Mouse (Mus musculus): ENCODE measurements around the gene 1110008P14Rik.

The 1110008P14Rik gene

DNA sequence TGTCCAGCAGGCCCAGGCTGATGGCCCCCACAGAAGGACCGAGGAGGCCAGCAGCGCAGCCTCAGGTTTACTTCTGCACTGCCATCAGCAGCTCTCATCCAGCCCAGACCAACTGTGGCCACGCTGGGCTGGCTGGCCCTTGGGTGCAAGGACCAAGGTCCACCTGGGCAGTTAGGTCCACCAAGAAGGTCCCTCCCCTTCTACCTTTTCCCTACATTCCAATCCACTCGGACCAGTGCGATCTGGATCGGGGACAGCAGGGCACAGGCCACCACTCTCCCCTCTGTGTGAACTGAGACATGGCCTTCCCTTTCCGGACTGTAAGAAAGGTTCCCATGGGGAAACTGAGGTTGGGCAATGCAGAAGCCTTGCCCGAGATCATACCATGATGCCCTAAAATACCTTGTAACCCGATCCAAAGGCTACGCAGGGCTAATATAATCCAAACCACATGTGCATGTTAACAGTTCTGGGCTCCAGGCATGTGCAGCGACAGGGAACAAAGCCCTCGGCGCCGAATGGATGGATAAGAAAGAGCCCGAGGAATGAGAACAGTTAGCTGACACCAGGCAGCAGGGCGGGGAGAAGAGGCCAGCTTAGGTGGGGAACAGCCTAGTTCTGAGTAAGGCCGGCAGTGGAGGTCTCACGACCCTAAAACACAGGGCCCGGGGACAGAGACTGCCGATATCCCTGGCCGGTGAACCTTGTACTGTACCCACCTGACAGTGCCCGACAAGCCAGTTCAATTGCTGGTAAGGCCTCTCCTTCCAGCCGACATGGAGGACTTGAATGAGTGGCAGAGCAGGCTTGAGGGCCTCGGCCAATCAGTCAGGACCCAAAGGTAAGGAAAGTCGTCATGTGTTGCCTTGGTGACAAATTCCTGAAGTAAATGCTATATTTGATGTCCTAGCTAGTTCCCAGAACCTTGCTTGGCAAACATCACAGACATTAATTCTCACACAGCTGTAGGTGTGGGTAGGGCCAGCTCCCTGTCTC lies 27.0 kb upstream of the 1110008P14Rik start:
- no peak for DNase-seq

DNA sequence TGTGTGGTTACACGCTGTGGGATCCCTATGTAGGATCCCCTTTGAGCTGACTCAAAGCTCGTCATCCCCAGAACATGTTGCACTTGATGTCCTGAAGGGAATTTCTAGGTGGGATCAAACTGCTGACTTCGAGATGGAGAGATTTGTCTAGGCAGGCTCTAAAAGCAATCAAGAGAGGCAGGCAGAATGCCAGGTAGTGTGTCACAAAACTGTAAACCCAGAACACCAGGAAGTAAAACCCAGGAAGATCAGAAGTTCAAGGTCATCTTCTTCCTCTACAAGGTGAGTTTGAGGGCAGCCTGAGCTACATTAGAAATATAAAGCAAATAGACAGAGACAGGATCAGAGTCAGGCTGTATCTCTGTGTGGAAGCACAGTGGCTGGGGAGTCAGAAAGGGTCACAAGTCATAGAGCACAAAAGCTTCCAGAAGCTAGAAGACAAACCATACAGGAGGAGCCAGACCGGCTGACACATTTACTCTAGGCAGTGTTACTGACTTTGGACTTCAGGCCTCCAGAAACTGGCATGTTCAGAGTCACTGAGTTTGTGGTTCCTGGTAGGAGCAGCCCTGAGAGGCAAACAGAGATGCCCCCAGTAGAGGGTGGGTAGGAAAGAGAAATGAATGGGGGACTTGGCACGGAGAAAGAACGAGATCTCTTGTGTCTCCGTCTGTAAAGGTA lies 25.5 kb upstream of the 1110008P14Rik start:
- no peak for DNase-seq

DNA sequence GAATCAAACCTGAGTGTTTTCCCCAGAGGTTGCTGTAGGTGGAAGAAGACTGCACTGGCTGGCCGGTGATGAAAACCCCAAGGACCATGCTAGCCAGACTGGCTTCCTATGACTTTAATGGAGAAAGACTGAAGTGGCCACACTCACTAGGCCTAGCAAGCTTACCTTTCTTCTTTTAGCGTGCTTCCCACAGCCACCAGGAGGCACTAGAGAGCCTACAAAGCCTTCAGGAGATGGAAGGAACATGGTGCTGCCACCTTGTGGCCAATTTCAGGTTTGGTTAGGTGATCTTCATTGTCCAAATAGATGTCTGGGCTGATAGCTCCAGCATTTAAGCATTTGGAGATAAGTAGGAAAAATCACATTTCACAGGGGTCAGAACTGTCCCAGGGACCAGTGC lies 22.9 kb upstream of the 1110008P14Rik start:
- peak; percentile 97 for DNase-seq

DNA sequence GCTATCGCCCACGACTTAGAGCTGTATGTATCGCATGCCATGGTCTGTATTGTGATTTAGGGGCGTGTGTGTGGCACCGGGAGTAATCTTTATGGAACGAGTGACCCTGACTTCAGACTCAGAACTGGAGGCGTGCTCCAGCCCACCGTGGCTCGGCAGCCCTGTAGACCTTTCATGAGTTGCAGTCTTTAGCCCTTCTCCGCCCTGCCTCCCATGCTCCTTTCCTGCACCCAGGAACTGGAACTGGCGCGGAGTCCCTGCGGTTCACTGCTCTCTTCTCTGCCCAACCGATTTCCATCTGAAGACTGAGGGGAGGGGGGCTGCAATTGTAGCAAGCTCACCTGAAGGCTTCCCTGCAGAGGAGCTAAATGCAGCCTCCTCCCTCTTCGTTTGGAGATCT lies 15.0 kb upstream of the 1110008P14Rik start:
- DNase-seq = no peak

DNA sequence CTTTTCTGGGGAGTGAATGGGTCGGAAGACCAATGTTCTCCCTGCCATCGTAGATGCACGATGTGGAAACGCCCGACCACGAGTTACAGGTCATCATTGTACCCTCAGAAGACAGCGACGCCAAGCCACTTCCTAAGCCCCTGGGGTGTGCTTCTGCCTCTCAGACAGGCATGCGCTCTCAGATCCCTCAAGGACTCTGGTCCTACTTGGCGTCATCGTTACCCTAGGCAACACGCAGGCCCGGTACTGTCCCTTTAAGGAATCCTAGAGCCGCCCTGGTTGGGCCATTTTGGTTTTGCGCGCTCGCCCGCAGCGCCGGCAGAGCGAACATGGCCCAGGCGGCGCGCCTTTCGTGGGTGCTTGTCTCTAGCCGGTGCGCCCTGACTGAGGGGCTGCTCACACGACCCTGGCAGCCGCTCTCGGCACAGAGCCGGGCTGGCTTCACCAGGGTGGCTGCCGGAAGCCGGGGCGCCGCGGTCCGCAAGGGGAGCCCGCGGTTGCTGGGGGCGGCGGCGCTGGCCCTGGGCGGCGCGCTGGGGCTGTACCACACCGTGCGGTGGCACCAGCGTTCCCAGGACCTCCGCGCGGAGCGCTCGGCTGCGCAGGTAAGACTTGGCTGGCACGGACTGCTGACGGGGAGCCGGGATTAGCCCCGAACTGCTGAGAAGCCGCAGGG lies 14.3 kb upstream of the 1110008P14Rik start:
- peak; percentile 83 for DNase-seq

DNA sequence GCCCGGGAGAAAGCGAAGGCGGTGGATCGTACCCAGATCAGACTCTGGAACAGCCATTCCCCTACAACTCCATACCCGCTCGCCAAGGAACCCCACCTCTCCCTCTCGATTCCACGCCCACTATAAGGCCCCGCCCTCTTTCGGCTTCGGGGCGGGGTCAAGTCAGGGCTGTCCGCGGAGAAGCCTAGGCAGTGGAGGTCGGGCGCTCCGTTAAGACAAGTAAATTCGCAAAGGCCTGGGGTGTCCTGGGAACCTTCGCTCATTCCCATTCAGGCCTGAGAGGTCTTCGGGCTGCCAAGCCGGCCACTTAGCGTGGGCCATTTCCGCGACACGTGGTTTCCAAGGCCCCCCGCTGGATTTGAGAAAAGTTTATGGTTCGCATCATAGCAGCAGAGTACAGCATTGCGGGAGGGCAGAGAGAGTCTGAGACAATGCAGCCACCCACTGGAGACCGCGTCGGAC lies 13.8 kb upstream of the 1110008P14Rik start, which contains the start of gene Ptges2:
Gene Ptges2 (plus strand): TSS at position 413 of the 462 bp plus-strand sequence.
- DNase-seq = peak; percentile 92

DNA sequence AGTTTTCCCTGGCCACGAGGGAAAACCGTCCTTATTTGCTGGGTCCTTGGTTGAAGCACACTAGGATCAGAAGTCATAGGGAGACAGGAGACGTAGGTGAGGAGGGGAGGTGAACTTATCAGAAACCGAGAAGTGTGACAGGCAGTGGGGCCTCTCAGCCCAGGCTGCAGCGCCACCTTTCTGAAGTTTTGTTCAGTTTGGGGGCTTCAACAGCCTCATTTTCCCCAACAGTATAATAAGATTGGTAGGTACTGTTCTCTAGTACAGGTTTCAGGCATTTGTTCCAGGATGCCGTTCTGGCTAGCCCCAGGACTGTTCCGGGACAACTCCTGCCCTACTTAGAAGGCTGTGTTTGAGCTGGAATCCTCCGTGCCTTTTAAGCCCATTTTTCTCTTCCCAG lies 13.2 kb upstream of the 1110008P14Rik start:
- DNase-seq = no peak

DNA sequence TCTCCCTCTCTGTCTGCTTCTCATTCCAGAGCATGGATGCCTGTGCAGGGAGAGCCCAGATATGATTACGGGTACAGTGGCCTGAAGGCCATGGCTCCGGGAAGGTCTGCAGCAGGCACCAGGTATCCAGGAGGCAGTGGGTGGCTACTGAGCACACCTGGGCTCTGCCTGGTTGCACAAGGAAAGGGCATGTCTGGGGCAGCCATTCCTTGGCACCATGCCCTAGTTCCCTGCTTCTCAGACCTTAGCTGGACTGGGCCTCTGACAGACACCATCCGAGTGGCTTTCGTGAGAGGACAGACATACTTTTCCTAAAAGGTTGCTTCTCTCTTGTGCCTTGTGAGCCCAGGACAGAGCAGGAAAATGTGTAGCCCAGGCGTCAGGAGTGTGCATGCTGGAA lies 10.3 kb upstream of the 1110008P14Rik start:
- no peak for DNase-seq

DNA sequence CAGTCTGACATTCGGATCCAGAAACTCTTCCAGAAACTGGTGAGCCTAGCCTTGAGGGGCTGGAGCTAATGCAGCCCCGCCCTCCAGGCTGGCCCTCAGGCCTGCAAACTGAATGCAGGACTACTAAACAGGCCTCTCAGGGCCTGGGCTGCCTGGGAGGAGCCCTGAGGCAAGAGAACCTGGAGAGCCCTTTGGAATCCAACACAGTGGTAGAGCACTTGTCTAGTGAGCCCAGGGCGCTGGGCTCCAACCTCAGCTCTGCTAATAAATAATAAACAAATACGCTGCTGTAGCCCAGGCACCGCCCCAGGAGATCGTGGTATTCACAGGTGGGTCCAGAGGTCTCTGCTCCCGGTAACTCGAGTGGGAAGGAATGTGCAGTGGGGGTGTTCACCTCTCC lies 9.1 kb upstream of the 1110008P14Rik start:
- DNase-seq = no peak

DNA sequence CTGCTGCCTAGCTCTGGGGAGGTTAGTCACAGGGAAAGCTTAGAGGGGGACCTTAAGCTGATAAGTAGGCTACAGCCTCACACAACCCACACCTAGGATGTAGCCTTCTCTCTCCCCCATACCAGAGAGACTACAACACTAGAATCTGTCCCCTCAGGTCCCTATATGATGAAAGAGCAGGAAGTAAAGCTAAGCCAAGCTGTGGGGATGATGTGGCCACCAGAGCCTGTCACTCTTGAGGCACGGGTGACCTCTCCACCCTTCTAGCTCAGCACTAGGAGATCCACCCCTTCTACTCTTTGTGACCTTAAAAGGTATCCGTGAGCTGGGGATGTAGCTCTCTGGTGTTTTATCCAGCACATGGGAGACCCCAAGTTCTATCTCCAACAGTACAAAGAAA lies 7.4 kb upstream of the 1110008P14Rik start:
- DNase-seq = no peak

DNA sequence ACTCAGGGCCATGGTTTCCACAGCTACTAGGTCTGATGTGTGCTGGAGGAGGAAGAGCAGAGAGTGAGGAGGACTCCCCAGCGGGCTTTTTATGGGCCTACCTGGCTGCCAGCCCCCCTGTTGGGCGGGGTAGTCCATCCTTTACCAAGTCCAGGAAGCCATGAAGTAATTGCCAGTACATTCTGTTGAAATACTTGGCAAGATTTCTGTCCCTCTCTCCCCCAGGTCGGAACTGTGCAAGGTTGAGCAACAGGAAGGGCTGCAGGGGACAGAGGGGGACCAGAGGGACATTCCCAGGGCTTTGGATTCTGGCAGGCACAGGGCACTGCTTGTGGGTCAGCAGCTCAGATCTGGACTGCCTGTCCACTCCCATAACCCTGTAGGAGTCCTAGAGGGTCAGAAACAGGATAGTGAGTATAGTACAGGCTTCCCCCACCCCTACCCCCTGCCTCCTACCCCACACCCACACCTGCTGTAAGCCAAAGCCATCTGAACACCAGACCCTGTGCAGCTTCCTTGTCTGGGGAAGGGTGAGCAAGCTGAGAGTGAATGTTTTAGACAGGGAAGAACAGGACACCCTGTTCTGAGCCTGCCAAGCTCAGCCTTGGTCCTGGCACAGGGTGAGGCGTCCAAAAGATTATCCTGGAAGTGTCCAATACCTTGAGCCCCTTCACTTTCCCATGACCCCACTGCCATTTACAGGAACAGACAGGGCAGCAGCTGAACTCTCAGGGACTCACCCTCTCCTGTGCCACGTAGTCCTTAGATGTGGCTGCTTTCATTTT lies 6.2 kb upstream of the 1110008P14Rik start, which contains the start of gene Lcn2:
Gene Lcn2 (minus strand): TSS at position 547 of the 785 bp plus-strand sequence.
- DNase-seq = no peak

DNA sequence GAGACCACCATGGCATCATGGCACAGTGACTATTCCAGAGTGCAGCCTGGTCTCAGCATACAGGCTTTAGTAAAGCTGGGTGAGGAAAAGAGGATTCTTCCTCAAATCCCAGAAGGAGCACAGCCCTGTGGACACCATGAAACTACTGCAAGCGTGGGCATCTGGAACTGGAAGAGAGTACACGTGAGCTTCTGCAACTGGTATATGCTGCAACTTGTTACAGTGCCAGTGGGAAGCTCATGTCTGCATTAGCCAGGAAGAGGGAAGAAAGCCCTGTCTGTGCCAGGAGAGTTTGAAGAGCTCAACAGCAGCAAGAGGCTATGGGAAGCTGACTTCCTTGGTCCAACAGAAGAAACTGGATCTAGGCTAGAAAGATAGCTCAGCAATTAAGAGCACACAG lies 951 bp upstream of the 1110008P14Rik start:
- DNase-seq = no peak

DNA sequence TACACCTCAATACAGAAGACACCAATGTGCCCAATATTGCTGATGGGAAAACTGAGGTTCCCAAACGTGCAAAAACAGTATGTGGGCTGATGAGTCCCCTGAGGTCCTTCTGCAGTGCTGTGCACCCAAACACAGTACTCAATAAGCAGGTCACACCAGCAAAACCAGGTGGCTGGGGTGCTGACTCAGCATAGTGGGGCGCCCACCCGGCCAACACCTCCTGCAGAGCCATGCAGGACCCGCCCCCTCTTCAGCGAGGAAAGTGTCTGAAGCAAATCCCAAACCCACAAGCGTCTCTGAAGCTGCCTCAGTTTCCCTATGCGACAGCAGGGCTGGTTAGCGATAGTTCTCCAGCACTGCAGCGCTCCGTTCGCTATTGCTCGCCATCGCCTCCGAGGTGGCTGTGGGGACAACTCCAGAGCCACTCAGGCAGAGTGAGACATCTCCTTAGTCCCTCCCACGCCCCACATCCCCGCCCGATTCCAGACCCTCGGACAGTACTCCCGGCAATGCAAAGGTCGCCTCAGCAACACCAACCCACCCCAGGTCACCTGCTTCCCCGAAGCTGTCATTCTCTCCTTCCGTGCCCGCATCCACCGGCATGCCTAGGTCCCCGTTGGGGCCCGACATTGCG lies 480 bp downstream of the 1110008P14Rik start:
- DNase-seq = no peak

DNA sequence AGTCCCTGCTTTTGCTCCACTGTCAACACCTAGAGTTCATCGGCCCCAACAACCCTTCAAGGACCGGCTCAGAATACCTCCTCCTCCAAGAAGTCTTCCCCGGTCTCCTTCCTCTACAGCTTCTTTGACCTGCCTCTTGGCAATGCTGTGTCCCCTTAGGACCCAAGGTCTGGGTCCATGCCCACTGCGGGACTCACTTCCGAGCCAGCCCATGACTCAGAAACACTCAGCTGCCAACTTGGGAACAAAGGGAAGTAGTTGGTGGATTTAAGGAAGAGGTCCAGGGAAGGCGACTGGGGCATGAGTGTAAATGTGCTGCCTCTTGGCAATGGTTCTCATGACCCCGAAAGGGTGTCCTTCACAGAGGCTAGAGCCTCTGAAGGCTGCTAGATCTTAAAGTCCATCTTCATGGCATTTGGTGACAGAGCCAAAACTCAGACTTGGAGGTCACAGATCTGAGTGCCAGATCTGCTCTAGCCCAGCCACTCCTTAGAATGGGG lies 1.7 kb downstream of the 1110008P14Rik start:
- DNase-seq = no peak

DNA sequence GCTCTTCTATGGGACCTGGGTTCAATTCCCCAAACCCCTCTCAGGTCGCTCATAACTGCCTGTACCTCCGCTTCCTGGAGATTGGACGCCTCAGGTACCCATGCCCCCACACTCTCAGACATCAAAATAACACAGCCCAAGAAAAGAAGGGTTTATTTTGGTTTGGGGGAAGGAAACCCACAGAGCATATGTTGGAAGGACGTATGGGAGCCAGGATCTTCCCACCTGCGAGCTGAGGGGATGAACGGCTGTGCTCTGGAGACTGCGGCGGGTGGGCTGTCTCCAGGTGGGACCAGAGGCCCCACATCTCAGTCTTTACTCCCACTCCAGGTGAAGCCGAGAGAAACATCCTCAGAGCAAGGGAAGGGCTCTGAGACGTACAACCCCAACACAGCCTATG lies 4.8 kb downstream of the 1110008P14Rik start:
- DNase-seq = no peak

DNA sequence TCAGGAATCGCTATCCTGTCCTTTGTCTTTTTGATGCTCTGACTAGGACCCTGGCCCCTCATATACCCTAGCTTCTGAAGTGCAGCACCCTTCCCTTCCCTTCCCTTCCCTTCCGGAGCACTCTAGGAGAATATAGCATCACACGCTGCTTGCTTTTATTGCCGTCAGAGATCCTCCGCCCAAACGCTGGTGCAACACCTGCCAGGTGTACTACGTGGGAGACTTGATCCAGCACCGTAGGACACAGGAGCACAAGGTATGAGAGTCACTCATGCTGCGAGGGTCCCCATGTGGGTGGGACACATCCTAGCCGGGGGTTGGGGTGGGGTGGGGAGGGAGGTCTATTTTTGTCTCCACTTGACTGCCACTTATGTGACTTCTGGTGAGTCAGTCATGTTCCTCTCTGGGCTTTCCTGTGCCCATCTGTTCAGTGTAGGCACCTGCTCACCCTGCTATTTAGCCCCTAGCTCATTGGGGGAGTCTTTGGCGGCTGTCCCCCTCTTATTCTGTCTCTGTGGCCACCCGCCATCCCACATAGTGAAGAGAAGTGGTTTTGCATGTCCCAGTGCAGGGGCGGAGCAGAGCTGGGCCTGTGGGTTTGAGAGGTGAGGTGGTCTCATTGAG lies 6.3 kb downstream of the 1110008P14Rik start:
- DNase-seq = no peak

DNA sequence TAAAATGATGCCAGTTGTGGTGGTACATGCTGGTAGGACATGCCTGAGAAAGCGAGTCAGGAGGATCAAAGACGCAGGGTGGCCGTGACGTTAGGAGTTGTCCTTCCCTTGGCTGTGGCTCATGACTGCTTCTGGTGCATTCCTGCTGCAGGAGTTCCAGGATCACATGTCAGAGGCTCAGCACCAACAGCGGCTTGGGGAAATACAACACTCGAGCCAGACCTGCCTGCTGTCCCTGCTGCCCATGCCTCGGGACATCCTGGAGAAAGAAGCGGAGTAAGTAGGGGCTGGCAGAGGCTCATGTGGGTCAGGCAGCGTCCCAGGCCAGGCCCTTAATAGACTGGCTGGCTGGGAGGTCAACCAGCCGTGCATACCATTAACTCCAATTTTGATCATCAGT lies 7.5 kb downstream of the 1110008P14Rik start:
- no peak for DNase-seq

DNA sequence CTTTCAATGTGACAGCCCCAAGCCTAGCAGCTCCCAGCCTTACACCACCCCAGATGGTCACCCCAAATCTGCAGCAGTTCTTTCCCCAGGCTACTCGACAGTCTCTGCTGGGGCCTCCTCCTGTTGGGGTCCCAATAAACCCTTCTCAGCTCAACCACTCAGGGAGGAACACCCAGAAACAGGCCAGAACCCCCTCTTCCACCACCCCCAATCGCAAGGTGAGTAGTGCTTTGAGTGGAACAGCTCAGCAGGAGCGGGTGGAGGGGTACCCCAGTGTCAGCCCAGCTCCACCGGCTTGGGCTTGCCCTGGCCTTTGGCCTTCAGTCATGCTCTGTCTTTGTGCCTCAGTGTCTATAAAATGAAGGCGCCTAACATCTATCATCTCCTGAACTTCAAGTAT lies 14.4 kb downstream of the 1110008P14Rik start:
- no peak for DNase-seq

DNA sequence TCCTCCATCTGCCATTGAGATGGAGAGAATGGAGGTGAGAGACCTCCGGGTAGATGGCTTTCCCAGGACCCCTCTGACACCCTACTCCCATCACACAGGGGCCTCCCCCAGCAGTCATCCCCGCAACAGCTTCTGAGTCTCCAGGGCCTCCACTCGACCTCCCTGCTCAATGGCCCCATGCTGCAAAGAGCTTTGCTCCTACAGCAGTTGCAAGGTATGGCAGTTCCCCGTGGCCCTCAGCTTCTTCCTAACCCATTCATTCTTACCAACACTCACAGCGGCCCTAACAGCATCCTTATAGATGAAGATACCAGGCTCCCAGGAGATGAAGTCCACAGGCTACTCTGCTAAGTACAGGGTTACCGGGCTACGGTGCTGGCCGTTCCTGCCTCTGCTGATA lies 17.6 kb downstream of the 1110008P14Rik start:
- no peak for DNase-seq

DNA sequence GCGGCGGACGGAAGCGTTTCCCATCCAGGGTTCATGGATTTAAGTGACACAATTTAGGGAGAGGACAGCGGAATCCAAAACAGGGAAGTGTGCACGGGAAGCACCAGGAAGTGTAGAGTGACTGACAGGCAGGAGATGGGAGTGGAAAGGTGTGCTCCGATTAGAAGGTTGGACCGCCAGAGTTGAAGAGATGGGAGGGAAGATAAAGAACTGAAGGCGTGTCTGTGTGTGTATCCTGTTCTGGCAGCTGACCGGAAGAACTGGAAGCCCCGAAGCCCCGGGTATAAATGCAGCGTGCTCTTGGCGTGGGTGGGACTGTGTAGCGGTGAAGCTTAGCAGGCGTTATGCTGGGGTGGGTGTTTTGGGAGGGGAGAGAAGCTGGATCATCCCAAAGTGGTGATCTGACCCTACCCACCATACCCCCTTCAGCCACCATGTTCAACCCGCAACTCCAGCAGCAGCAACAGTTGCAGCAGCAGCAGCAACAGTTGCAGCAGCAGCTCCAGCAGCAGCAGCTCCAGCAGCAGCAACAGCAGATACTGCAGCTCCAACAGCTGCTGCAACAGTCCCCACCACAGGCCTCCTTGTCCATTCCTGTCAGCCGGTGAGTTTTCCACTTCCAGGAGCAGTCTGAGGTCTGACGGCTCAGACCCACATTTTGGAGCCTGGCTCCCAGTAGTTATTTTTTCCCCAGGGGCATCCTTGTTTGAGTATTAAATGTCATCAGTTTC lies 18.2 kb downstream of the 1110008P14Rik start:
- no peak for DNase-seq
